ENCODE assay signal across 9 mouse cellular contexts in the genomic region with DNA sequence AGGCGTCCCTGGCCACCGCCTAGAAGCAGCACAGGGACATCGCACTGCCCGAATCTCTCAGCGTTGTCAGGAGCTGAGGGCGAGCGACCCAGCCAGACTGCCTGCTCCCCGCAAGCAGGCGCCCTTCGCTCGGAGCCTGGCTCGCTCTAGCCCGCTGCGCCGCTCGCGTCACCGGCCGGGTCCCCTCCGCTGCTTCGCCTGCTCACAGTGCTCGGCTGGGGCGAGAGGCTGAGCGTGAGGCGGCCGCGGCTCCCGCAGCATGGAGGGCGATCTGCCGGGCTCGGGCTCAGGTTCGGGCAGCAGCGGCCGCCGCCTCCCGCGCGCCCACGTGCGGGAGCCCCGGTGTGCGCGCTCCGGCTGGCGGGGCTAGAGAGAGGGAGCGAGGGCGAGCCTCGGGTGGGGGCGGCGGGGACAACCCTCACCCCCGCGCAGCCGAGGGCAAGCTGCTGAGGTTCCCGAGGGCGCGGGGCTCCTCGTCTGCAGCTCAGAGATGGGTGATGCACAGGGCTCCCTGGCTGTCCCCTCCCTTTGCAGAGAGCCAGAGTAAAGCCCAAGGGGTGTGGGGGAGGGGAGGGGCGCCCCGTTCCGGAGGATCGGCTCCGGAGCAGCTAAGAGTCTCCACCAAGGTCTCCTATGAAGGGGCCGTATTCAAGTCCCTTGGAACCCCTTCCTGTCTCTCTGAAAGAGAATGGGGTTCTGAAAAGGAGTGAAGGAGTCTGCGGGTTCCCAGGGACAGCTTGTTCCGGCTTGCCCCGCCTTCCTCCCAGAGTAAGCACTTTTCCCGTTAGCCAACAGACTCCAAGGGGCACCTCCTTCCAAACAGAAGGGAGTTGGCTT. TPM values are rescaled to one million over a fixed set of nuclear protein-coding genes. Genes with fewer than 3 reads are reported as not detected.
DNase-seq lines count a peak whose midpoint lies in the region; ATAC-seq and TF ChIP-seq lines count a peak whose summit lies in the region.
"Had no signal": no experiment of that assay in that cellular context is flagged by ENCODE, and none has a peak within 500 bp of the region (broad histone marks: within the 10 kb centered on the region; RNA-seq: fewer than 3 reads in every experiment).

Gene Sgcd, minus strand, starts transcription at position 273 of the 837 bp plus-strand sequence.

- peaks cover 30% of the 10 kb centered on the region for H3K27me3 ChIP-seq in lung, embryonic 14.5 days (ENCODE audit: insufficient read depth, low read length)
- peaks cover 9% of the 10 kb centered on the region; the same call in 1 of the 2 replicates for H3K27me3 ChIP-seq in forebrain, embryonic 11.5 days (ENCODE audit: control insufficient read depth, insufficient read depth, low read length)
- H3K27me3 ChIP-seq in heart, embryonic 12.5 days (replicated peaks), result peaks cover 35% of the 10 kb centered on the region
- peaks cover 20% of the 10 kb centered on the region for H3K27me3 ChIP-seq in liver, embryonic 14.5 days (ENCODE audit: control insufficient read depth, insufficient read depth, low read length)
- H3K27me3 ChIP-seq: CH12.LX had no signal

- TF ChIP-seq CTCF in lung, embryonic 14.5 days (IDR thresholded peaks at IDR 0.05; ENCODE audit: low read depth), result peak; percentile 10; the same call in 1 of the 2 replicates
- no peak for TF ChIP-seq CTCF in liver, embryonic 14.5 days (IDR thresholded peaks at IDR 0.05; ENCODE audit: low read depth)

- ATAC-seq in lung, embryonic 14.5 days (ENCODE audit: insufficient read depth), result peak; percentile 88
- peak; percentile 90 for ATAC-seq in forebrain, embryonic 11.5 days (replicated peaks; ENCODE audit: low FRiP score)
- ATAC-seq in heart, embryonic 12.5 days (ENCODE audit: insufficient number of reproducible peaks, low FRiP score), result peak; percentile 75
- no peak for ATAC-seq in liver, embryonic 14.5 days (ENCODE audit: insufficient read depth)

- peak; percentile 71 for DNase-seq in lung, embryonic 14.5 days
- DNase-seq in lung, postnatal 25 days (ENCODE audit: low spot score), result no peak
- DNase-seq in forebrain, embryonic 11.5 days (ENCODE audit: low spot score), result peak; percentile 82
- DNase-seq in layer of hippocampus, adult 11-12 months (ENCODE audit: low spot score), result peak; percentile 38
- no peak for DNase-seq in liver, embryonic 14.5 days (ENCODE audit: low read depth in 3 of 3, low spot score in 3 of 3)
- DNase-seq in retina, postnatal 1 day, result peak; percentile 66
- DNase-seq in urinary bladder, postnatal 10 days (ENCODE audit: low spot score), result no peak

- H3K4me3 ChIP-seq in lung, embryonic 14.5 days (ENCODE audit: low read depth, low read length), result peak within 1 kb of the TSS; percentile 60
- peak within 1 kb of the TSS; percentile 68 for H3K4me3 ChIP-seq in forebrain, embryonic 11.5 days (ENCODE audit: low read depth, low read length)
- H3K4me3 ChIP-seq in heart, embryonic 12.5 days, result peak within 1 kb of the TSS; percentile 63
- H3K4me3 ChIP-seq in liver, embryonic 14.5 days (ENCODE audit: insufficient read depth in 1 of 2, low read depth in 2 of 2, low read length in 2 of 2), result peak within 1 kb of the TSS in 1 of 2 experiments; percentile 25; a peak in 2 of 4 replicates

- WGBS in lung, embryonic 14.5 days, result under 1% methylated on average over 62 of the region's 67 CpGs
- under 1% methylated on average over 50 of the region's 67 CpGs for WGBS in forebrain, embryonic 11.5 days
- under 1% methylated on average over 65 of the region's 67 CpGs for WGBS in heart, embryonic 12.5 days
- 1% methylated on average over 65 of the region's 67 CpGs for WGBS in liver, embryonic 14.5 days (ENCODE audit: insufficient replicate concordance)

- H3K9me3 ChIP-seq in lung, embryonic 14.5 days (ENCODE audit: low read depth, low read length), result no peaks in the 10 kb centered on the region
- H3K9me3 ChIP-seq in forebrain, embryonic 11.5 days (ENCODE audit: control insufficient read depth, low read length), result no peaks in the 10 kb centered on the region
- H3K9me3 ChIP-seq in heart, embryonic 12.5 days (replicated peaks), result no peaks in the 10 kb centered on the region
- no peaks in the 10 kb centered on the region for H3K9me3 ChIP-seq in liver, embryonic 14.5 days (ENCODE audit: control insufficient read depth, low read length)

- H3K4me2 ChIP-seq in lung, embryonic 14.5 days, result peak within 1 kb of the TSS; percentile 91
- peak within 1 kb of the TSS; percentile 96 for H3K4me2 ChIP-seq in forebrain, embryonic 11.5 days (ENCODE audit: low read depth, low read length, severe bottlenecking)
- H3K4me2 ChIP-seq in heart, embryonic 12.5 days, result peak within 1 kb of the TSS; percentile 94
- peak within 1 kb of the TSS; percentile 45 for H3K4me2 ChIP-seq in liver, embryonic 14.5 days (ENCODE audit: low read depth)

- TF ChIP-seq EP300 in liver, embryonic 14.5 days (IDR thresholded peaks at IDR 0.05; ENCODE audit: low read depth), result no peak

- H3K27ac ChIP-seq in lung, embryonic 14.5 days (ENCODE audit: low read depth), result no peak within 1 kb of the TSS
- 0 out of 2 replicates have a peak within 1 kb of the TSS, but pooled peaks have one; percentile 12 for H3K27ac ChIP-seq in forebrain, embryonic 11.5 days (ENCODE audit: low read depth, low read length)
- H3K27ac ChIP-seq in heart, embryonic 12.5 days (ENCODE audit: poor library complexity, severe bottlenecking), result no peak within 1 kb of the TSS
- no peak within 1 kb of the TSS for H3K27ac ChIP-seq in liver, embryonic 14.5 days

- H3K36me3 ChIP-seq in lung, embryonic 14.5 days (ENCODE audit: insufficient read depth), result no peaks in the 10 kb centered on the region
- no peaks in the 10 kb centered on the region for H3K36me3 ChIP-seq in forebrain, embryonic 11.5 days (ENCODE audit: control insufficient read depth, insufficient read depth, low read length)
- H3K36me3 ChIP-seq in heart, embryonic 12.5 days, result no peaks in the 10 kb centered on the region
- no peaks in the 10 kb centered on the region for H3K36me3 ChIP-seq in liver, embryonic 14.5 days (replicated peaks; ENCODE audit: control insufficient read depth, insufficient read depth, low read depth)

- H3K4me1 ChIP-seq in lung, embryonic 14.5 days (ENCODE audit: insufficient read depth), result no peaks in the 10 kb centered on the region
- H3K4me1 ChIP-seq in forebrain, embryonic 11.5 days (replicated peaks; ENCODE audit: control insufficient read depth, insufficient read depth, low read length), result peaks cover 2% of the 10 kb centered on the region; the same call in 1 of the 2 replicates
- H3K4me1 ChIP-seq in heart, embryonic 12.5 days (replicated peaks), result 0 out of 2 replicates have a peak, but pooled peaks cover 4% of the 10 kb centered on the region
- no peaks in the 10 kb centered on the region for H3K4me1 ChIP-seq in liver, embryonic 14.5 days (replicated peaks; ENCODE audit: control insufficient read depth in 2 of 2, insufficient read depth in 2 of 2, low read length in 1 of 2)

- H3K9ac ChIP-seq in lung, embryonic 14.5 days, result peak within 1 kb of the TSS; percentile 52
- peak within 1 kb of the TSS; percentile 77 for H3K9ac ChIP-seq in forebrain, embryonic 11.5 days (ENCODE audit: low read length)
- peak within 1 kb of the TSS; percentile 72 for H3K9ac ChIP-seq in heart, embryonic 12.5 days
- no peak within 1 kb of the TSS for H3K9ac ChIP-seq in liver, embryonic 14.5 days (replicated peaks)

RNA-seq across cellular contexts. Expression of gene Sgcd, which starts in this region (rescaled TPM):
- 2.5 and 2.7 TPM in 2 replicates for polyA plus RNA-seq in lung, embryonic 14.5 days (2014; fragmentation: Nextera tagmentation; extraction: Ambion mirVana)
- 2.3 TPM in 2 replicates for polyA plus RNA-seq in forebrain, embryonic 11.5 days (2014; fragmentation: Nextera tagmentation; extraction: Ambion mirVana)
- polyA plus RNA-seq in heart, embryonic 12.5 days (2016; fragmentation: Nextera tagmentation; extraction: Ambion mirVana), result 8.4 and 9.1 TPM in 2 replicates
- 0.04 TPM in 2 replicates for polyA plus RNA-seq in liver, embryonic 14.5 days (2012; rRNA removed)
- polyA plus RNA-seq in liver, embryonic 14.5 days (2014; fragmentation: Nextera tagmentation; extraction: Ambion mirVana), result 0.08 and 0.11 TPM in 2 replicates

Comparison
In these comparisons a context has a peak if more than half of its experiments do, and no peak if none do; other contexts are left out.
1. DNase-seq: peak in lung, embryonic 14.5 days (single experiment), forebrain, embryonic 11.5 days (single experiment), layer of hippocampus, adult 11-12 months (single experiment) and retina, postnatal 1 day (single experiment); none in lung, postnatal 25 days (single experiment), liver, embryonic 14.5 days (0 of 3) and urinary bladder, postnatal 10 days (single experiment).
2. H3K4me2 ChIP-seq: peak in every context shown above with its lines; median percentile 96 in forebrain, embryonic 11.5 days; 94 in heart, embryonic 12.5 days; 91 in lung, embryonic 14.5 days; 45 in liver, embryonic 14.5 days.